Mouse (Mus musculus): ENCODE data around the gene Dnase1l3.

Dnase1l3 gene

GRCm38 (mm10) chr14:7994271-7994767 is at the start of gene Dnase1l3:
TSS of gene Dnase1l3 (minus strand) at chr14:7994573.
- DNase-seq (ENCODE audit: low read depth, low spot score), result peak; percentile 91

GRCm38 (mm10) chr14:8042577-8042976 is 48.2 kb upstream of the Dnase1l3 start:
- no peak for DNase-seq (ENCODE audit: low read depth, low spot score)

GRCm38 (mm10) chr14:8042120-8042519 is 47.7 kb upstream of the Dnase1l3 start:
- DNase-seq (ENCODE audit: low read depth, low spot score), result no peak

- no peak for DNase-seq (ENCODE audit: low read depth, low spot score)
Measured at GRCm38 (mm10) chr14:8040911-8041678, 46.7 kb upstream of the Dnase1l3 start.

- no peak for DNase-seq (ENCODE audit: low read depth, low spot score)
Measured at GRCm38 (mm10) chr14:8040179-8040578, 45.8 kb upstream of the Dnase1l3 start.

GRCm38 (mm10) chr14:8038791-8039448 is 44.5 kb upstream of the Dnase1l3 start:
- no peak for DNase-seq (ENCODE audit: low read depth, low spot score)

- no peak for DNase-seq (ENCODE audit: low read depth, low spot score)
Measured at GRCm38 (mm10) chr14:8038150-8038549, 43.8 kb upstream of the Dnase1l3 start.

- DNase-seq (ENCODE audit: low read depth, low spot score), result no peak
Measured at GRCm38 (mm10) chr14:8036406-8036805, 42.0 kb upstream of the Dnase1l3 start.

- no peak for DNase-seq (ENCODE audit: low read depth, low spot score)
Measured at GRCm38 (mm10) chr14:8035951-8036350, 41.6 kb upstream of the Dnase1l3 start.

- no peak for DNase-seq (ENCODE audit: low read depth, low spot score)
Measured at GRCm38 (mm10) chr14:8034561-8034960, 40.2 kb upstream of the Dnase1l3 start.

- no peak for DNase-seq (ENCODE audit: low read depth, low spot score)
Measured at GRCm38 (mm10) chr14:8032087-8032944, 37.9 kb upstream of the Dnase1l3 start.

GRCm38 (mm10) chr14:8030535-8030934 is 36.2 kb upstream of the Dnase1l3 start:
- no peak for DNase-seq (ENCODE audit: low read depth, low spot score)

GRCm38 (mm10) chr14:8029752-8030151 is 35.4 kb upstream of the Dnase1l3 start:
- no peak for DNase-seq (ENCODE audit: low read depth, low spot score)

GRCm38 (mm10) chr14:8028086-8028485 is 33.7 kb upstream of the Dnase1l3 start:
- DNase-seq (ENCODE audit: low read depth, low spot score), result no peak

GRCm38 (mm10) chr14:8026769-8027531 is 32.6 kb upstream of the Dnase1l3 start:
- no peak for DNase-seq (ENCODE audit: low read depth, low spot score)

GRCm38 (mm10) chr14:8024936-8025335 is 30.6 kb upstream of the Dnase1l3 start:
- DNase-seq (ENCODE audit: low read depth, low spot score), result no peak

- no peak for DNase-seq (ENCODE audit: low read depth, low spot score)
Measured at GRCm38 (mm10) chr14:8024469-8024868, 30.1 kb upstream of the Dnase1l3 start.

GRCm38 (mm10) chr14:8020546-8020945 is 26.2 kb upstream of the Dnase1l3 start:
- DNase-seq (ENCODE audit: low read depth, low spot score), result no peak

- no peak for DNase-seq (ENCODE audit: low read depth, low spot score)
Measured at GRCm38 (mm10) chr14:8020011-8020410, 25.6 kb upstream of the Dnase1l3 start.

- no peak for DNase-seq (ENCODE audit: low read depth, low spot score)
Measured at GRCm38 (mm10) chr14:8016951-8017350, 22.6 kb upstream of the Dnase1l3 start.

- DNase-seq (ENCODE audit: low read depth, low spot score), result no peak
Measured at GRCm38 (mm10) chr14:8016276-8016675, 21.9 kb upstream of the Dnase1l3 start.

Data from A20 (cell line).